Mouse (Mus musculus): ENCODE data around the gene Rbms3.
A peak's percentile ranks its signal among the peaks of the same experiment; 100 is the strongest.

Rbms3 gene

DNA sequence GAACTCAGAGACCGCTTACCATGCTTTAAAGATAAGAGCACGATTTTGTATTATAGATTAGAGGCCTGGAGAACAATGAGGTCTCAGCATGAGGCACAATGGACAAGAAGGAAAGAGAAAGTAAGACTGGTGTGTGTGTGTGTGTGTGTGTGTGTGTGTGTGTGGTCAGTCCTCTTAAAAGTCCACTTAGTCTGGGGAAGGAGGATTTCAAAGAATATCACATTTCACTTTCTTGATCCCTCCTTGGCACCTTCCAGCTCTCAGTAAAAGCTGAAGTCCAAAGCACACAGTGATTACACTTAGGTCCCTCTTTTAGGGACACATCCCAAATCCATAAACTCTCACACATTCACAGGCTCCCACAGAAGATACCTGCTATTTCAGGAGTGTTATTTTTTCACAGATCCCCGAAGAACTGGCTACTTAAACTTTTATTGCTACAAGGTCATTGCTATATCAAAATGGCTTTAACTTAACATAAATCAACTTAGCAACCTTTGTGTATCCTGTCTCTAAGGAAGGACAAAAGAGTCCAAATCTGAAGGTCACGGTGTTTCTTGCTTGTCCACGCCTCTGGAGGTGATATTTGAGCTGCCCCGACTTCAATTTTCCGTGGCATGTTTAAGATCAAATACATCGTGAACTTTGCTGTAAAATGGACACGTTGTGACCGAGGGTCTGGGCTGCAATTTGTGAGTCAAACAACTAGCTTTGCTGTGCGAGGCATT lies 880.7 kb downstream of the Rbms3 start:
- DNase-seq (ENCODE audit: low spot score) = peak; percentile 59

DNA sequence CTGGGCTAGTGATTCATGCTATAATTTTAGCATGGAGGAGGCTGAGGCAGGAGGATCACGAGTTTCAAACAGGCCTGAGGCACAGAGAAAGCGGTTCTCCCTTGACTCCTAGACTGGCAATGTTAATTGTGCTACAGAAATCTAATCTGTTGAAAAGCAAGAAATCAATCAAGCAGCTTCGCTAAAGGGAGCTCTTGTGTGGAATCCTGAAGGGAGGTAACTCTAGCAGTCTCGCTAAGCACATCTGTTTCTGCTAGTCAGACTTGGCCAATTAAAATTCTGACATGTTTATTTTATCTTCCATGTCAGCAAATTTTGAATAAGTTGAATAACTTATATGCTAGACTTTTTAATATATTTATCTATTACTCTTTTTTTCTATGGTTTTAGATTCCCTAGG lies 881.4 kb downstream of the Rbms3 start:
- peak; percentile 38 for DNase-seq (ENCODE audit: low spot score)

DNA sequence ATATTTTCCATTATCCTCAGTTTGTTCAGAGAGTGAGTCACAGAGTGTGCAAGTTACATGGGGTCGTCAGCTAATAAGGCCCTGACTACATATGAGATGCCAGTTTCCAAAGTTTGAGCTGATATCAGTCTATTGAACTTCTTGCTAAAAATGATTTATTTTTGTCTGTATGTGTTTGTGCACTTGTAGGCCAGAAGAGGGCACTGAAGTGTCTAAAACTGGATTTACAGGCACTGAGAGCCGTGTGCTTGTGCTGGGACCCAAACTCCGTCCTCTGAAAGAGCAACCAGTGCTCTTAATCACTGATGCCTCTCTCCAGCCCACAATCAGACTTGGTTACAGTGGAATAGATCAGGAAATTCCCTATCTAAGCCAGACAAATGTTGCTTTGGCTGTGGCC lies 882.8 kb downstream of the Rbms3 start:
- DNase-seq (ENCODE audit: low spot score) = no peak

DNA sequence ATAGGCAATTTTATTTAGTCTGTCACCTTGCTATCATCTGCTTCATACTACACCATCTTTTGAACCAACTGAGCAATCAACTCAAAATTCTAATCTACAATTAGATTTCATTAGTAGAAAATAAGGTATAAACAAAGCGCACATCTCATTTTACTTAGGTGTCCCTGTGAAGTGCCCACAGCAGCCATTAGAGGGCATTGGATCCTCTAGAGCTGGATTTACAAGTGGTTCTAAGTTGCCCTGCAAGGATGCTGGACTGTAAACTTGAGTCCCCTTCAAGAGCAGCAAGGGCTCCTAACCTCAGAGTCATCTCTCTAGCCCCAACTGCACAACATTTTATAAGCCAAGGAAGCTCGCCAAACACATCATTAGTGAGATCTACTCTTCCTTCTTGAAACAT lies 891.9 kb downstream of the Rbms3 start:
- DNase-seq (ENCODE audit: low spot score) = no peak

DNA sequence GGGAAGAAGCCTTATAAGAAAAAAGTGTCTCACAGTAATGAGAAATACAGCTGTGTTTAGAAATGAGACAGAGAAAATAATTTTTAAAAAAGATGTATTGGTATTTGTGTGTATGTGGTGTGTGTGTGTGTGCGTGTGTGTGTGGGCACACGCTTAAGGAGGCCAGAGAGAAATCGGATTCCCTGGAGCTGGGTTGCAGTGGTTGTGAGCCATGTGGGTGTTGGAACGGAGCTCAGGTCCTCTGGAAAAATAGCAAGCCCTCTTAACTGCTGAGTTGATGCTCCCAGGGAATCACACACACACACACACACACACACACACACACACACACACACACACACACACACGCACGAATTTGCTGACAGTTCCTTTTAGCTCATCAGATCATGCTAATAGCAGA lies 900.5 kb downstream of the Rbms3 start:
- no peak for DNase-seq (ENCODE audit: low spot score)

DNA sequence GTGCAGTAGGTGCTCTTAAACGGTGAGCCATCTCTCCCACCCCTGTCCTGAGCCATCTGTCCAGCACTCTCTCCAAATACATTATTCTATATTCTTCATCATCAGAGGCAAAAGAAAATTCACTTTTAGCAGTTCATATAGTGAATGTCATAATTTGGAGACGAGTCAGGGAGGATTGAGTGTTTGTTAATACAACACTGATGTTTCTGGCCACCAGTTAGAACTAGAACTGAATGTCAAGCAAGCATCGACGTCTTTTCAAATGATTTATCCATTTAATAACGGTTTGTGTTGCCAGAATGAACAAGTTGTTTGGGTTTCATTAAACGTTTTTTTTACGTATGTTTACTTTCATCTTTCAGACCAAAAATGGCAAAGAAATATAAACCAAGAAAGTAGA lies 901.1 kb downstream of the Rbms3 start:
- DNase-seq (ENCODE audit: low spot score) = no peak

GRCm38 (mm10) chr9:116728093-116728492 lies 901.6 kb downstream of the Rbms3 start:
- DNase-seq (ENCODE audit: low spot score) = no peak

DNA sequence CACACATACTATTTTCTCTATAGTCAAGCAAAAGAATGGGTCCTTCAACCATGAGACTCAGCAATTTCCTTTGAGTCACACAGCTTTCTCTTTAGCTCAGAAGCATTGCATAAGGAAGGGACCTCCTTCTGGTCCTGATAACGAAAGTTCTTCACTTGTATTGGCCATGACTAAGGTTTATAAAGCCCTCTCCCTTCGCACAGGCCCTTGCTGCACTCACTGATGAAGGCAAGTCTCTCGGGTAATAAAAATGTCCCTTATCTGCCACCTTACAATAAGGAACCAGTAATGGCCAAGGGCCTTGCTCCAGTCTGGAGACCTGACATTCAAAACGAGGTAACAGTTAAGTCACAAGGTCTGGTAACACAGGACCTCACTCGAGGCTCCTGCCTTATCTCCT lies 905.1 kb downstream of the Rbms3 start:
- DNase-seq (ENCODE audit: low spot score) = no peak

GRCm38 (mm10) chr9:116703119-116703518 lies 926.6 kb downstream of the Rbms3 start:
- no peak for DNase-seq (ENCODE audit: low spot score)

DNA sequence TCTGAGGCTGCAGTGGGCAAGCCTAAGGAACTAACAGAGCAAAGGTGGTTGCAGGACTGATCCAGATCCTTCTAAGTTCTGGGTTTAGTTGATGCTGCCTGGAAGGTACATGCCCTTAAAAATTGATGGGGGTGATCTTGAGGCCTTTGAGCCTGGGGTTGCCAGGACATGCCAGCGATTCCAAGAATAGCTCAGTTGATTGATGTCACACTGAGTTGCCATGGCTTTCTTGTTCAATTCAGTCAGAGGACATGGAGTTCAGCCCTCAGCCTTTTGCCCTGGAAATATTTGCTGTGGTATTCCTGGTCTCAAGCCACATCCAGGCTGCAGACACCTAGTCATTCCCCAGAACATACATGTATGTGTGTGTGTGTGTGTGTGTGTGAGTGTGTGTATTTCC lies 927.1 kb downstream of the Rbms3 start:
- DNase-seq (ENCODE audit: low spot score) = peak; percentile 11

- DNase-seq (ENCODE audit: low spot score) = no peak
These were observed 928.1 kb downstream of the Rbms3 start for GRCm38 (mm10) chr9:116701511-116702179.

GRCm38 (mm10) chr9:116688615-116689014 lies 941.1 kb downstream of the Rbms3 start:
- DNase-seq (ENCODE audit: low spot score) = no peak

GRCm38 (mm10) chr9:116677142-116677541 lies 952.6 kb downstream of the Rbms3 start:
- no peak for DNase-seq (ENCODE audit: low spot score)

DNA sequence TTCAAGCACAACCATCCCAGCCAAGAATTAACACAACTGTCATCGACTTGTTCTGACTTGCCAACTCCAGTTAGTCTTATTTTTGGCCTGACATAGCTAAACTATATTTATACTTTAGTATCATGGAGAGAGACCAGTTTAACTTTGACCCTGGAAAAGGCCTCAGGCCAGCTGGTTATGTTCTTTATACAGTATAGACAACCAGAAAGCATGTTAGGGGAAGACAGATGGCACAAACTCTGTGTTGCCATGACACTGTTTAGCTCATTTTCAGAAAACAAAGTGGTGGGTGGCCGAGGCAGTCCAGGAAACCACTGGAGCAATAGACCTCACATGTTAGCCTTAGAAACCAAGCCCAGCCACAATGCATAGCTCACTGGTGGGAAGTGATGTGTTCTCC lies 953.3 kb downstream of the Rbms3 start:
- DNase-seq (ENCODE audit: low spot score) = peak; percentile 29

GRCm38 (mm10) chr9:116674191-116674590 lies 955.5 kb downstream of the Rbms3 start:
- no peak for DNase-seq (ENCODE audit: low spot score)

- DNase-seq (ENCODE audit: low spot score) = no peak
These were observed 968.7 kb downstream of the Rbms3 start for GRCm38 (mm10) chr9:116661026-116661425.

GRCm38 (mm10) chr9:116659936-116660335 lies 969.8 kb downstream of the Rbms3 start:
- DNase-seq (ENCODE audit: low spot score) = no peak

- DNase-seq (ENCODE audit: low spot score) = no peak
These were observed 972.6 kb downstream of the Rbms3 start for GRCm38 (mm10) chr9:116657141-116657540.

GRCm38 (mm10) chr9:116651414-116651813 lies 978.3 kb downstream of the Rbms3 start:
- no peak for DNase-seq (ENCODE audit: low spot score)

- DNase-seq (ENCODE audit: low spot score) = peak; percentile 14
These were observed 979.8 kb downstream of the Rbms3 start for GRCm38 (mm10) chr9:116649955-116650354.

- DNase-seq (ENCODE audit: low spot score) = peak; percentile 29
These were observed 980.5 kb downstream of the Rbms3 start for GRCm38 (mm10) chr9:116649086-116649792.

- no peak for DNase-seq (ENCODE audit: low spot score)
These were observed 985.1 kb downstream of the Rbms3 start for GRCm38 (mm10) chr9:116644616-116645015.

- no peak for DNase-seq (ENCODE audit: low spot score)
These were observed 989.4 kb downstream of the Rbms3 start for GRCm38 (mm10) chr9:116640302-116640679.

All from embryo, embryonic 10.5 days (tissue).